Mouse (Mus musculus): Measurements from ENCODE around the gene Gm28230.
A peak's percentile ranks its signal among the peaks of the same experiment; 100 is the strongest.

The Gm28230 gene

GRCm38 (mm10) chr2:74704393-74704998 is 22.0 kb upstream of the Gm28230 start, which contains the start of gene Hoxd8:
TSS of gene Hoxd8 (plus strand) at chr2:74704615.
- DNase-seq (ENCODE audit: low read depth, low spot score) = no peak

- no peak for DNase-seq (ENCODE audit: low read depth, low spot score)
Observed at GRCm38 (mm10) chr2:74704999-74705466, 21.5 kb upstream of the Gm28230 start.

DNA sequence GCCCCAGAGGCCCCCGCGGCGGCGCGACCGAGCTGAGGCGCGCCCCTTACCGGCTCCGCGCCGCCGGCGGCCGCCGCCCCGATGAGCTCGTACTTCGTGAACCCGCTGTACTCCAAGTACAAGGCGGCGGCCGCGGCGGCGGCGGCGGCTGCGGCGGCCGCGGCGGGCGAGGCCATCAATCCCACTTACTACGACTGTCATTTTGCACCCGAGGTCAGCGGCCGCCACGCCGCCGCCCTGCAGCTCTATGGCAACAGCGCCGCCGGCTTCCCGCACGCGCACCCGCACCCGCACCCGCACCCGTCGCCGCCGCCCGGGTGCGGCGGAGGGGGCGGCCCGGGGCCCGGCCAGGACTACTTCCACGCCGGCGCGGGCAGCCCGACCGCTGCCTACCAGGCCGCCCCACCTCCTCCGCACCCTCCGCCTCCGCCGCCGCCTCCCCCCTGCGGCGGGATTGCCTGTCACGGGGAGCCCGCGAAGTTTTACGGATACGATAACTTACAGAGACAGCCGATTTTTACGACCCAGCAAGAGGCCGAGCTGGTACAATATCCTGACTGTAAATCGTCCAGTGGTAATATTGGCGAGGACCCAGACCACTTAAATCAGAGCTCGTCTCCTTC is 20.9 kb upstream of the Gm28230 start:
- no peak for DNase-seq (ENCODE audit: low read depth, low spot score)

DNA sequence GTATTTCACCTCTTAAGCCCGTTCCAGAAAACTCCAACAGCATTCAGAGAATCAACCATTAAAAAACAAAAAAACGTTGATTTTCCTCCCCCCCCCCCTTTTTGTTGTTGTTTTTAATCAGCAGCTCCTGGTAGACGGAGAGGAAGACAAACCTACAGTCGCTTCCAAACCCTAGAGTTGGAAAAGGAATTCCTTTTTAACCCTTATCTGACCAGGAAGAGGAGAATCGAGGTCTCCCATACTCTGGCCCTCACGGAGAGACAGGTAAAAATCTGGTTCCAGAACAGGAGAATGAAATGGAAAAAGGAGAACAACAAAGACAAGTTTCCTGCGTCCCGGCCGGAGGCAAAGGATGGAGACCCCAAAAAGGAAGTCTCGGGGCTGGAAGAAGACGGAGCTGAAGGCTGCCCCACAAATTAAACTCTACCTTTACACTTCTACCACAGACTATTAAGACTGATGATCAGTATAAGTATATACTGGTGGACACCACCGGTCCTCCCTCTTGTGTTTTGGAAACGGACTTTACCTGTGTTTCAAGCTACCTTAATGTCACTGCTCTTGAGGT is 20.1 kb upstream of the Gm28230 start:
- DNase-seq (ENCODE audit: low read depth, low spot score) = no peak

GRCm38 (mm10) chr2:74707599-74707998 is 18.9 kb upstream of the Gm28230 start:
- DNase-seq (ENCODE audit: low read depth, low spot score) = no peak

DNA sequence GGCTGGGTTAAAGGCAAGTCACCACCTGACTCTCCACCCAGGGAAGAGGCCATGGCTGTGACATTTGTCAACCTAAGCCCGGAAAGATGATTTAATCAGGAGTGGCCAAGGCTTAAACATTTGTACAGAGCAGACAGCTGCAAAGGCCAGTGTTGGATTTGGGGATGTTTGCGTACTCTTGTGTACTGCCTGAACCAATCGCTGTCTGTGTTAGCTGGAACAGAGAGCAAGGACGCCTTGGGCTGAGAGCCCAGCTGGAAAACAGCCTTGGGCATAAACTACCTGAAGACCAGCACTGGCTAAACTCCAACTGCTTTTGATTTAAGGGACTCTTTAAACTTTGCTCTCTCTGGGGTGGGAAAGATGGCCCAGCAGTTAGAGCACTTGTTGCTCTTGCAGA is 17.9 kb upstream of the Gm28230 start:
- no peak for DNase-seq (ENCODE audit: low read depth, low spot score)

DNA sequence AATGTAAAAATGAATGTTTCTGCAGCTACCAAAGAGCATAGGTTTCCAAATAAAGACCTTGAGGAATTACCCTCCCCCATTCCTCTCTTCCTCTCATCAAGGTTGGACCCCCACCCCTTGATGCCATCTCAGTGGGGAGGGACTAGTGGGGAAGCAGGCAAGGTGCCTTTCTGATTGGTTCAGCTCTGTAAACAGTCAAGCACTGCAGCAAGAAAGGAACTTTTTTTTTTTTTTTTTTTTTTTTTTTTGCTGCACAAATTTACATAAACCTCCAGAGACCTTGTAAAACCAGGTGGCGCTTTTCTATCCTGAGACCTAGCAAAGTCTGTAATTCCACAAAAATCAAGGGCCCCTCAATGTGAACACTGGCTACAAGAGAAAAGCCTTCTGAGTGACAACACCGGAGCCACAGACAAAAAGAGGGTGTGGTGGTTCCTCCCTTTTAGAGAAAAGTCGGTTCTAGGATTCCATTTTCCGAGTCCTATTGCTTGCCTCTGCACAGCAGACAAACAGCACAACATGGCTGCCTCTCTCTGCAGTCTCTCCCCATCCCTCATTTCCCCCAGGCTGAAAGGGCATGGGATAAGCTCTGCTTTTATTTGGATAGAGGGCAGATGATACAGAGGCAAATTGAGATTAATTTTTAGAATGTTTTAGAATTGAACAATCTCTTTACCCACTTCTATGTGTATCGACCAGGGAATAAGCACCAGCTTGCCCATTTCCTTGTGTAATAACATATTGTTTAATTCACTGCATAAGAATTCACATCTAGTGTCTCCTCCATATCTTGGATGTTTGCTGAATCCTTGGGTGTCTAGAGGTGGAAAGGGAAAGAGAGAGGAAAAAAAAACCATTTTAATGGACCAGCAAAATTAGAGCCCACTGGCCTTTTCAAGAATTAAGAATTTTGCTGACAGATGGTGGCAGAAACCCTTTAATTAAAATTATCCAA is 16.8 kb upstream of the Gm28230 start:
- no peak for DNase-seq (ENCODE audit: low read depth, low spot score)

- DNase-seq (ENCODE audit: low read depth, low spot score) = no peak
Observed at GRCm38 (mm10) chr2:74710929-74711543, 15.5 kb upstream of the Gm28230 start.

- DNase-seq (ENCODE audit: low read depth, low spot score) = no peak
Observed at GRCm38 (mm10) chr2:74711721-74712621, 14.6 kb upstream of the Gm28230 start, which contains the start of the genes Hoxd3 and Hoxd4. TSS of gene Hoxd3 (plus strand) at chr2:74711927. TSS of gene Hoxd4 (plus strand) at chr2:74711929.

- DNase-seq (ENCODE audit: low read depth, low spot score) = no peak
Observed at GRCm38 (mm10) chr2:74713239-74714150, 13.0 kb upstream of the Gm28230 start.

DNA sequence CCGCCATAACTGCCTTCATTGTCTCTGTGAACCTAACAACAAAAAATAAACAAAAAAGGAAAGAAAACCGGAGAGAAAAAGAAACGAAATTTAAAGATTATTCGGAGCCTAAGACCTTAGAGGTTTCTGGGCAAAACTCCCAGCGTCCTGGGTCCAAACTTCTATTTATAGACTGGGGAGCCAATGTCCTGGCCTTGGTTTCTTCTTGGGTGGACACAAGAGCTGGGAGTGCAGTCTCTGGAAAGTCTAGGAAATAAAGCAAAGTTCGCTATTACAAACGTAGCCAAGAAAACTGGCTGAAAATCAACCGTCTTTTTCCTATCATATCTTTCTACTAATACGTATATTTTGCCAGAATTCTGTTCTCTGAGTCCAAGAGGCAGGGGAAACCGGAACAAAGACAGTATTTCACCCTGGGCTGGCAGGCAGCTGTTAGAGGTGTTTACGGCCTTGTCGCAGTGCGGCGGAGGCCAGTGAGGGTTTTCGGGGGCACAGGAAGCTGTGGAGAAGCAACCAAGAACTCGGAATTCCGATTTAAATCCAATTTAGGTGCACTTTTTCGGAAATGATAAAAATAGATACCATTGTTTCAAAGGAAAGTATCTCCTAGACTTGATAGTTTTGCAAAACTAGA is 12.3 kb upstream of the Gm28230 start:
- DNase-seq (ENCODE audit: low read depth, low spot score) = no peak

GRCm38 (mm10) chr2:74714881-74715280 is 11.6 kb upstream of the Gm28230 start:
- DNase-seq (ENCODE audit: low read depth, low spot score) = no peak

- peak; percentile 78 for DNase-seq (ENCODE audit: low read depth, low spot score)
Observed at GRCm38 (mm10) chr2:74715504-74716241, 10.9 kb upstream of the Gm28230 start.

- no peak for DNase-seq (ENCODE audit: low read depth, low spot score)
Observed at GRCm38 (mm10) chr2:74720384-74720783, 6.1 kb upstream of the Gm28230 start.

GRCm38 (mm10) chr2:74720955-74721491 is 5.5 kb upstream of the Gm28230 start:
- no peak for DNase-seq (ENCODE audit: low read depth, low spot score)

DNA sequence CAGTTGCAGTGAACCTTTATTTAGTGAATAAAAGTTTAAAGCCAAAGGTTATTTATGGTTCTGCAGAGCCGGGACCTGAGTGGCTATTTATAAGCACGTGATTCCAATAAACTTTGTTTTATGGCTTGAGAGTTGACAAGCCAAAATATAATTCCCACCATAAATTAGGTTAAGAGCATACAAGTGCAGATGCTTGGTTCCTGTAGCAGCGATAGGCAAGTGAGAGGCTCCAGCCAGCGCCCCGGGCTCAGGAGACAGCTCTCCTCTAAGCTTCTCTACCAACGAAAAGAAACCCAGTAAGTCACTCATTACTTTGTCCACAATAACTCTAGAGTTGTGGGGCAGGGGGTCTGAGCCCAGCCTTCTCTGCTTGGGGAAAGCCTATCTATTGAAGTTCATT is 4.6 kb upstream of the Gm28230 start:
- DNase-seq (ENCODE audit: low read depth, low spot score) = no peak

- no peak for DNase-seq (ENCODE audit: low read depth, low spot score)
Observed at GRCm38 (mm10) chr2:74722949-74723348, 3.6 kb upstream of the Gm28230 start.

All from brain, adult 2 months (tissue).